ENCODE assay signal across 35 mouse cellular contexts in the genomic region with DNA sequence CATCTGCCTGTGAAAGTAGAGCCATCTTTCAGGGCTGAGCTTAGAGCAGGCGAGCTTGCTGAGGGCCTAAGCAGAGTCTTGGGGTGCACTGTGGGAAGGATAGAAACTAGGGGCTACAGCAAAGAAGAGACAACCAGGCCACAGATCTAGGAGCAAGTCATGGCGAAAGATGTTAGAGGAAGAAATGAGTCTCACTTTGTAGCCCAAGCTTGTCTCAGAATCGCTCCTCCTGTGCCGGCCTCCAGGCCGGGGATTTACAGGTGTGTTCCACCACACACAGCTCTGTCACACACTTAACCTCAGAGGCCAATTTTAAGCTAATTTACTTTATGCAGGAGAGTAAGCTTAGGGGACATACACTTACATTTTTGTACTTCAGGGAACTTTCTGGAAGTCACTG. TPM values are rescaled to one million over a fixed set of nuclear protein-coding genes. Genes with fewer than 3 reads are reported as not detected.
"Had no signal": no experiment of that assay in that cellular context is flagged by ENCODE, and none has a peak within 500 bp of the region (broad histone marks: within the 10 kb centered on the region; RNA-seq: fewer than 3 reads in every experiment).

No protein-coding gene starts in this region.

- H3K9me3 ChIP-seq: heart, embryonic 10.5 days; heart, embryonic 12.5 days; heart, embryonic 13.5 days; heart, embryonic 15.5 days; hindbrain, embryonic 10.5 days; hindbrain, embryonic 12.5 days; hindbrain, embryonic 13.5 days; hindbrain, embryonic 15.5 days; kidney, embryonic 15.5 days had no signal

- DNase-seq: heart, postnatal 10 days; heart, postnatal 14 days; heart, postnatal 36 days; heart, postnatal 4 days; kidney, adult 11 months; kidney, adult 18-20 months; kidney, adult 2 months; kidney, adult 8-10 months; kidney, adult 9 months; kidney, postnatal 10 days; kidney, postnatal 14 days; kidney, postnatal 25 days; kidney, postnatal 36 days; kidney, postnatal 4 days; layer of hippocampus, adult 9-11 months; layer of hippocampus, postnatal 36 days had no signal

- ATAC-seq: hindbrain, embryonic 16.5 days; inflammation-experienced regulatory T-cells, adult 6 months; intestine, embryonic 16.5 days; intestine, postnatal 0 days had no signal

- H3K27me3 ChIP-seq: heart, embryonic 12.5 days; heart, embryonic 13.5 days; heart, embryonic 15.5 days; hindbrain, embryonic 12.5 days; hindbrain, embryonic 13.5 days; hindbrain, embryonic 15.5 days; kidney, embryonic 15.5 days had no signal

- H3K4me2 ChIP-seq: heart, embryonic 11.5 days; heart, embryonic 12.5 days; heart, embryonic 13.5 days; heart, embryonic 15.5 days; hindbrain, embryonic 12.5 days; hindbrain, embryonic 13.5 days; hindbrain, embryonic 14.5 days; hindbrain, embryonic 15.5 days; kidney, embryonic 15.5 days had no signal

- H3K9ac ChIP-seq: heart, embryonic 12.5 days; heart, embryonic 13.5 days; heart, embryonic 15.5 days; hindbrain, embryonic 12.5 days; hindbrain, embryonic 13.5 days; hindbrain, embryonic 14.5 days; hindbrain, embryonic 15.5 days; kidney, embryonic 15.5 days had no signal

- H3K36me3 ChIP-seq: hindbrain, embryonic 12.5 days; hindbrain, embryonic 13.5 days; hindbrain, embryonic 15.5 days had no signal

- H3K4me3 ChIP-seq: heart, embryonic 10.5 days; heart, embryonic 12.5 days; heart, embryonic 13.5 days; heart, embryonic 15.5 days; hindbrain, embryonic 10.5 days; hindbrain, embryonic 12.5 days; hindbrain, embryonic 13.5 days; hindbrain, embryonic 15.5 days; kidney, embryonic 15.5 days; layer of hippocampus, adult 2 months; left cerebral cortex, adult 2 months had no signal

- H3K4me1 ChIP-seq: heart, embryonic 10.5 days; hindbrain, embryonic 10.5 days; hindbrain, embryonic 12.5 days; hindbrain, embryonic 13.5 days; hindbrain, embryonic 15.5 days; kidney, embryonic 15.5 days had no signal

- H3K27ac ChIP-seq: heart, embryonic 10.5 days; heart, embryonic 13.5 days; heart, embryonic 15.5 days; hindbrain, embryonic 10.5 days; hindbrain, embryonic 12.5 days; hindbrain, embryonic 13.5 days; hindbrain, embryonic 14.5 days; hindbrain, embryonic 15.5 days; kidney, embryonic 15.5 days; kidney, postnatal 0 days; layer of hippocampus, adult 2 months; left cerebral cortex, adult 2 months had no signal

RNA-seq across cellular contexts. Expression of gene Rep15, which starts 14.0 kb away (rescaled TPM):
- total RNA-seq: hematopoietic stem cell, adult 5-6 weeks had no signal
